Mouse (Mus musculus) spleen, adult 2 months (tissue): ENCODE results near the gene Cdh13.

Source experiments
- CTCF ChIP-seq: fragments of 200-500 bp; IDR thresholded peaks from 2 replicates; pipeline ENCODE4 v1.5.1; 2011; ENCODE audit warnings: mild to moderate bottlenecking, inconsistent platforms; ENCODE audit not compliant: insufficient read depth, insufficient read length, insufficient replicate concordance; ENCODE audit errors: extremely low read depth
- POLR2A ChIP-seq: fragments of 200-500 bp; IDR thresholded peaks from 2 replicates; pipeline ENCODE4 v1.6.1; 2011; ENCODE audit warnings: low read depth, low read length, inconsistent platforms

GRCm38 (mm10) chr8:119098261-119098660 lies 814.7 kb downstream of the Cdh13 start:
- TF ChIP-seq POLR2A: no peak
- no peak for TF ChIP-seq CTCF
